Mouse (Mus musculus): ENCODE measurements around the gene Nprl3. TPM values are rescaled to one million over a fixed set of nuclear protein-coding genes. Genes with fewer than 3 reads are reported as not detected.

Gene Nprl3
- polyA plus RNA-seq, 1 experiment: 5.8 TPM

- Histone ChIP-seq H3K9me3 (ENCODE audit: control insufficient read depth, low read length) (no peaks in the 10 kb centered on the region), H3K4me3 (replicated peaks) (no peak overlapping the region), H3K27me3 (ENCODE audit: control insufficient read depth) (no peaks in the 10 kb centered on the region), H3K4me1 (ENCODE audit: control insufficient read depth) (peaks cover 60% of the 10 kb centered on the region), H3K36me3 (ENCODE audit: control insufficient read depth) (peaks cover 90% of the 10 kb centered on the region)
- TF ChIP-seq GATA1 (IDR thresholded peaks at IDR 0.05; ENCODE audit: low read length) (no peak), TAL1 (IDR thresholded peaks at IDR 0.05; ENCODE audit: low read length) (no peak)
Observed at GRCm38 (mm10) chr11:32231125-32231524, 36.4 kb downstream of the Nprl3 start.

DNA sequence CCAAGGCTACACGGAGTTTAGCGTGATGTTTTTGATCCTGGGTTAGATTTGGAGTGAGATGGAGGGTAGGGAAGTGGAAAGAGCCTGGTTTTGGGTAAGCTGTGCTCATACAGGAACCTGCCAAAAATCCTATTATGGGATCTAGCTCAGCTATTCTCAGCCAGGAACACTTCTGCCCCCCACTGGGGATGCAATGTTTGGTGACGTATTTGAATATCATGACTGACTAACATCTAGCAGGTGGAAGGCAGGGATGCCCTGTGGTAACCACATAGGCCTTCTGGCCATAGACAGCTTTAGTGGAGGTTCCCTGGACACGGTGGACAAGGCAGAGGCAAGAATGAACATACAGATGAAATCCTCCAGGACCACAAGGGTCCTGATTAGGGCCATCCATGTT is 37.3 kb downstream of the Nprl3 start:
- H3K4me3 ChIP-seq (replicated peaks): no peak overlapping the region
- TF ChIP-seq GATA1 (IDR thresholded peaks at IDR 0.05; ENCODE audit: low read length) (no peak), TAL1 (IDR thresholded peaks at IDR 0.05; ENCODE audit: low read length) (no peak)
- H3K9me3 ChIP-seq (ENCODE audit: control insufficient read depth, low read length): no peaks in the 10 kb centered on the region
- peaks cover 8% of the 10 kb centered on the region for H3K27me3 ChIP-seq (ENCODE audit: control insufficient read depth)
- H3K36me3 ChIP-seq (ENCODE audit: control insufficient read depth): peaks cover 81% of the 10 kb centered on the region
- H3K4me1 ChIP-seq (ENCODE audit: control insufficient read depth): peaks cover 64% of the 10 kb centered on the region

DNA sequence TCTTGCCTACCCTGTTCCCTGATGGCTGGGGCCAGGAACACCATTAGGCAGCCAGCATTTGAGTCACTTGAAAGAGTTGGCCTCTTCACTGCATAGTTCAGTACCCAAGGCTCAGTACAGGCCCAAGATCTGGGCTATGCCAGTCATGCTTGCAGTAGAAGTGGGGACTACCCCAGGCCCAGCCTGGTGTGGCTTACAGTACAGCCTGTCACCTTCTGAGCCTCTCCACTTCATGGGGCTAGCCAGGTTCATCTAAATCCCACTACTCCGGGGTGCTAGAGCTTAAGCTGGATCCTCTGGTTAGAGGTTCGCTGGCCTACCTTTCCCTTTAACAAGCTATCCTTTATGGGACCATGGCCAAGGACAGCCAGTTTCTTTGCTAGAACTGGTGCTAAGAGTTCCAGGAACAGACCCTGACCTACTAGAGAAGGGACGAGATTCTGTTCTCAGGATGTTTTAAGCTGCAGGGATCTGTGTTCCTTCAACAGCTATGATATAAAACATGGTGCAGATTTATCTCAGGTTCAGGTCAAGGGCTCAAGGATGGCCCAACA is 39.1 kb downstream of the Nprl3 start:
- TF ChIP-seq GATA1 (IDR thresholded peaks at IDR 0.05; ENCODE audit: low read length): no peak
- no peak for TF ChIP-seq TAL1 (IDR thresholded peaks at IDR 0.05; ENCODE audit: low read length)
- Histone ChIP-seq H3K9me3 (ENCODE audit: control insufficient read depth, low read length) (peaks cover 4% of the 10 kb centered on the region), H3K36me3 (ENCODE audit: control insufficient read depth) (peaks cover 63% of the 10 kb centered on the region), H3K27me3 (ENCODE audit: control insufficient read depth) (peaks cover 27% of the 10 kb centered on the region), H3K4me3 (replicated peaks) (peak overlapping the region; percentile 79), H3K4me1 (ENCODE audit: control insufficient read depth) (peaks cover 65% of the 10 kb centered on the region)

DNA sequence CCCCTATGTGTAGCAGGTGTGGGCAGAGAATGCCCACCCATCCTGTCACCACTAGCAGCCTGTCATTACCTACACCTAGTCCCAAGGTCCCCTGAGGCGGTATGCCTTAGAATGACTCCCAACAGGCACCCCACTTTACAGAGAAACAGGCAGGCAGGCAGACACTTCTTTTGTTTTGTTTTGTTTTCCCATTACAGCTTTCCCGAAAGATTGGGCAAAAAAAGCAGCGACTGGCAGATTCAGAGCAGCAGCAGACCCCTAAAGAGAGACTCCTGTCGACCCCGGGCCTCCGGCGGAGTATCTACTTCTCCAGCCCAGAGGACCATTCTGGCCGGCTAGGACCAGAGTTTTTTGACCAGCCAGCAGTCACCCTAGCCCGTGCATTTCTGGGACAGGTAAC is 40.0 kb downstream of the Nprl3 start:
- peak overlapping the region; percentile 79 for H3K4me3 ChIP-seq (replicated peaks)
- peaks cover 12% of the 10 kb centered on the region for H3K9me3 ChIP-seq (ENCODE audit: control insufficient read depth, low read length)
- peaks cover 55% of the 10 kb centered on the region for H3K36me3 ChIP-seq (ENCODE audit: control insufficient read depth)
- peaks cover 67% of the 10 kb centered on the region for H3K4me1 ChIP-seq (ENCODE audit: control insufficient read depth)
- peaks cover 35% of the 10 kb centered on the region for H3K27me3 ChIP-seq (ENCODE audit: control insufficient read depth)
- no peak for TF ChIP-seq TAL1 (IDR thresholded peaks at IDR 0.05; ENCODE audit: low read length)
- TF ChIP-seq GATA1 (IDR thresholded peaks at IDR 0.05; ENCODE audit: low read length): no peak

GRCm38 (mm10) chr11:32227041-32227440 is 40.5 kb downstream of the Nprl3 start:
- Histone ChIP-seq H3K4me1 (ENCODE audit: control insufficient read depth) (peaks cover 72% of the 10 kb centered on the region), H3K4me3 (replicated peaks) (peak overlapping the region; percentile 79), H3K27me3 (ENCODE audit: control insufficient read depth) (peaks cover 40% of the 10 kb centered on the region), H3K36me3 (ENCODE audit: control insufficient read depth) (peaks cover 49% of the 10 kb centered on the region), H3K9me3 (ENCODE audit: control insufficient read depth, low read length) (peaks cover 16% of the 10 kb centered on the region)
- TF ChIP-seq GATA1 (IDR thresholded peaks at IDR 0.05; ENCODE audit: low read length) (no peak), TAL1 (IDR thresholded peaks at IDR 0.05; ENCODE audit: low read length) (no peak)

DNA sequence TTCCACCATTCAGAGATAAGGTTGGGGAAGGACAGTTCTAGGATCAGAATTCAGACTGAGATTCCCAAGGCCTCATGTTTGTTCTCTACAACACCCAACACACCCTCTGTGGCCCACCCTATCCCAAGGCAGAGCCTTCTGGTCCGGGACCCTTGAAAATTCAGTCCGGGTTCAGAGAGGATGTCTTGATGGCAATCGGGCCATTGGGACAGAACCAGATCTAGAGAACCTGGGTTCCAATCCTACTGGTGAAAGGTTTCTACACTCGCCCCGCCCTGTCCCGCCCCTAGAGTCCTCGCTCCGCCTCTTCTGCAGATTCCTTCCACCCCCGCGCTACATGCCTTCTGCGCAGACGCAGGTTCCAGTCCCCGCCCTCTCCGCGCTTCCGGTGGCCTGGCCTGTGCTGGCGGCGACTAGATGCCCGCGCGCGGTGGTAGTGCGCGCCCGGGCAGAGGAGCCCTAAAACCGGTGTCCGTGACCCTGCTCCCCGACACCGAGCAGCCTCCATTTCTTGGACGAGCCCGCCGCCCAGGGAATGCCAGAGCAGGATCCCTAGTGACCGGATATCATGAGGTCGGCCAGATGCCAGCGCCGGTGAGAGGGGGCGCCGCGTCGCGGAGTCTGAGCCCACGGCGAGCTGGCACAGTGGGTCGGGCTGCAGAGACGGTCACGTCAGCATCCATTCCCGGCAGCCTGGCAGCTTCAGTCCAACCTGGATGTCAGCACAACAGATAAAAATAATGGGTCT is 41.2 kb downstream of the Nprl3 start, which contains the start of gene Mpg:
Gene Mpg, plus strand, starts transcription at position 382 of the 748 bp plus-strand sequence.
- Histone ChIP-seq H3K9me3 (ENCODE audit: control insufficient read depth, low read length) (peaks cover 21% of the 10 kb centered on the region), H3K4me1 (ENCODE audit: control insufficient read depth) (peaks cover 79% of the 10 kb centered on the region)

DNA sequence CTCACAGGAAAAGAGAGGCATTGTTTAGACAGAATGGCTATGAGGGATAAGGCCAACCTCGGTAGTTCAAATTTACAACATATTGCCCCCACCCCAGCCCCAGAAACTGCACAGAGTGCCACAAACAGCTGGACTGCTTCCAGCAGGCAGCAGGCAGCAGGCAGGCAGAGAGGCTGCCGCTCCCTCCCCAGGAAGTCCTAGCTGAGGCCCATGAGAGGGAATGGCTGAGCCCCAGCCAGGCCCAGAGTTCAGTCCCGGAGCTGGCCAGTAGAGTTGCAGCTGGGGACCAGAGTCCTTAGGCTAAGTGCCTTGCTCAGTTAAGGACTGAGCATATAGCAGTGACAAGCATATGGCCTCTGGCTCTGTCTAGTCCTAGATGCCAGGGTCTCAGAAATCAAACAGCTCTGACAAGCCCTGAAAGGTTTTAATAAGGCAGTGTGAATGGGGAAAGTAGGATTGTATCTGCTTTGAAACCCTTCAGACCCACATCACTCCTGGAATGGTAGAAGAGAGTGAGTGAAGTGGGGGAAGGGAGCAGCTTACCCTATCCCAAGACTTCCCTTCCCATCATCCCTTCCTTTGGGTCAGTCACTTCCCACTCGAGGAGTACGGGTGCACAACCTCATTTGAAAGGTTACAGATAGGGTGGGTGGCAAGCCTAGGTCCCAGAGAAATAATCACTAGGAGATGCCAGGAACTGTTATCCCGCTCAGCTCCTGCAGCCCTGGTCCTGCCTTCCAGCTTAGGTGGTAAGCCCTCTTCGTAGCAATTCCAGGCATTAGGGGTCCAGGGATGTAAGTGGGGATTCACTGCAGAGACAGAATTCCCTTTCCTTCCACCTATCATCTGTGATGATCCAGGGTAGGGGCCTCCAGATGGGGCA is 42.0 kb downstream of the Nprl3 start:
- peaks cover 80% of the 10 kb centered on the region for H3K4me1 ChIP-seq (ENCODE audit: control insufficient read depth)
- peak overlapping the region; percentile 79 for H3K4me3 ChIP-seq (replicated peaks)
- H3K9me3 ChIP-seq (ENCODE audit: control insufficient read depth, low read length): peaks cover 26% of the 10 kb centered on the region
- TF ChIP-seq GATA1 (IDR thresholded peaks at IDR 0.05; ENCODE audit: low read length): no peak
- no peak for TF ChIP-seq TAL1 (IDR thresholded peaks at IDR 0.05; ENCODE audit: low read length)
- H3K36me3 ChIP-seq (ENCODE audit: control insufficient read depth): peaks cover 34% of the 10 kb centered on the region
- peaks cover 56% of the 10 kb centered on the region for H3K27me3 ChIP-seq (ENCODE audit: control insufficient read depth)

More for the DNA sequence above, 41.2 kb downstream of the Nprl3 start, which contains the start of gene Mpg:
- H3K4me3 ChIP-seq (replicated peaks): peak within 1 kb of the TSS; percentile 79
- TF ChIP-seq TAL1 (IDR thresholded peaks at IDR 0.05; ENCODE audit: low read length) (no peak), GATA1 (IDR thresholded peaks at IDR 0.05; ENCODE audit: low read length) (no peak)
- H3K27me3 ChIP-seq (ENCODE audit: control insufficient read depth): peaks cover 48% of the 10 kb centered on the region
- H3K36me3 ChIP-seq (ENCODE audit: control insufficient read depth): peaks cover 42% of the 10 kb centered on the region

DNA sequence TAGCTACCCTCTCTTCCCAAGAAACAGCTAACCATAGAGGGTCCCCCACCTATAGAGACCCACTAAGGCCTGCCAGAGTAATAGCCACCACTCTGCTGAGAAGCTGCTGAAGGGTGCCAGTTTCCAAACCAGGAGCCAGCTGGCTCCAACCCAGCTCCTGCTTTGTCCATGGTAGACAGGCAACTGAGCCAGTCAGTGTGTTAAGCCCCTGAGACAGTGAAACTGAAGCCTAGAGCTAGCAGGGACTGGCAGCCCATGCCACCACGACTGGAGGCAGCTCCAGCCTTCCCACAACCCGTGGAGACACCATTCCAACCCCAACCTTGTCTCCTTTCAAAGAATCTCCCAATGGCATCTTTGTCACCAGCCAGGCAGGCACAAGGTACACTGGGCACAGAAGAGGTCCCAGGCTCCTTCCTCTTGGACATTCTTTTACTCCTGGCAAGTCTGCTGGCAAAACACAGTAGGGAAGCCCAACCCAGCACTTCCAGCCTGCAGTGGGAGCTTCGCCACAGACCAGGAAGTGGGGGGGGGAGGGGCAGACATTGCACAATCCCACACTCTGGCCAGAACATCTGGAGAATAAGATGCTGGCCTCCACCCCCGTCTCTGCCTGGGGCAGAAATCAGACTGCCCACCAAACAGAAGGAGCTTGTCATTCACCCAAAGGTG is 42.9 kb downstream of the Nprl3 start:
- peaks cover 72% of the 10 kb centered on the region for H3K4me1 ChIP-seq (ENCODE audit: control insufficient read depth)
- peaks cover 26% of the 10 kb centered on the region for H3K9me3 ChIP-seq (ENCODE audit: control insufficient read depth, low read length)
- H3K27me3 ChIP-seq (ENCODE audit: control insufficient read depth): peaks cover 65% of the 10 kb centered on the region
- no peak overlapping the region for H3K4me3 ChIP-seq (replicated peaks)
- TF ChIP-seq TAL1 (IDR thresholded peaks at IDR 0.05; ENCODE audit: low read length): no peak
- TF ChIP-seq GATA1 (IDR thresholded peaks at IDR 0.05; ENCODE audit: low read length): no peak
- H3K36me3 ChIP-seq (ENCODE audit: control insufficient read depth): peaks cover 25% of the 10 kb centered on the region

Measured in erythroblast, embryonic 14.5 days (primary cell).